ENCODE assay signal across 21 mouse cellular contexts in the genomic region with DNA sequence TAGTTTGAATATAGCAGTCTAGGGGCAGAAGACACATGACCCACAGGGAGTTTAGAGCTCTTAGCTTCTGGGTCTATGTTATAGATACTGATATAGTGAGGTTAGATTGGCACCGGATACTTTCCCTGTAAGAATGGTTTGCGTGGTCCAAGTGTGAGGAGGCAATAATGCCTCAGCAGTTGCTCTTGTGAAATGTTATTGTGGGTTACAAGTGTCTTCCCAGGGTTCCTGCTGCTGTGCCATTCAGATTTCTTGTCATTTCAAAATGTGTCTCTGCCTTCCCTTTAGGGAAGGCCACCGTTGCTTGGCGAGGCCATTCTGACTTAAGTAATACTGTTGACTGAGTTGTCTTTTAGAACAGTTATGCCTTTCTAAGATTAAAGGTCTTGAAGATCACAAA.
A peak's percentile ranks its signal among the peaks of the same experiment; 100 is the strongest.
DNase-seq lines count a peak whose midpoint lies in the region; ATAC-seq lines count a peak whose summit lies in the region.
"Had no signal": no experiment of that assay in that cellular context is flagged by ENCODE, and none has a peak within 500 bp of the region (broad histone marks: within the 10 kb centered on the region; RNA-seq: fewer than 3 reads in every experiment).

No protein-coding gene starts in this region.

- DNase-seq in 416B (ENCODE audit: low read depth): peak; percentile 44
- peak; percentile 10 for DNase-seq in adipocyte (ENCODE audit: low spot score)
- no peak for DNase-seq in thymus, postnatal 0 days (ENCODE audit: low spot score)
- no peak for DNase-seq in urinary bladder, postnatal 10 days (ENCODE audit: low spot score)
- DNase-seq: adrenal gland, postnatal 14 days; cerebellum, adult 11-12 months; cerebellum, adult 9-11 months; embryo, embryonic 11 days; gastrocnemius, postnatal 36 days; heart, adult 2 months; heart, postnatal 14 days had no signal

- peak overlapping the region; percentile 8; the same call in 1 of the 2 replicates for H3K27ac ChIP-seq in liver, embryonic 16.5 days (ENCODE audit: low read length)
- no peak overlapping the region for H3K27ac ChIP-seq in kidney, embryonic 14.5 days (ENCODE audit: low read depth, low read length)
- H3K27ac ChIP-seq: embryonic facial prominence, embryonic 15.5 days; forebrain, embryonic 15.5 days; heart, adult 2 months; heart, embryonic 15.5 days; hindbrain, embryonic 13.5 days; hindbrain, postnatal 0 days had no signal

- H3K27me3 ChIP-seq in liver, embryonic 16.5 days (ENCODE audit: control insufficient read depth, insufficient read depth, low read depth, low read length): no peaks in the 10 kb centered on the region
- H3K27me3 ChIP-seq in kidney, embryonic 14.5 days (ENCODE audit: control insufficient read depth, insufficient read depth, low read length): no peaks in the 10 kb centered on the region
- H3K27me3 ChIP-seq: embryonic facial prominence, embryonic 15.5 days; forebrain, embryonic 15.5 days; heart, embryonic 15.5 days; hindbrain, embryonic 13.5 days had no signal

- peaks cover 5% of the 10 kb centered on the region for H3K4me1 ChIP-seq in liver, embryonic 16.5 days (ENCODE audit: control insufficient read depth, low read depth, low read length)
- H3K4me1 ChIP-seq in kidney, embryonic 14.5 days (ENCODE audit: control insufficient read depth, insufficient read depth, low read length): no peaks in the 10 kb centered on the region
- H3K4me1 ChIP-seq: forebrain, embryonic 15.5 days; heart, embryonic 15.5 days had no signal

- H3K4me3 ChIP-seq in liver, embryonic 16.5 days (ENCODE audit: low read depth, low read length): no peak overlapping the region
- no peak overlapping the region for H3K4me3 ChIP-seq in kidney, embryonic 14.5 days (ENCODE audit: low read length)
- H3K4me3 ChIP-seq: embryonic facial prominence, embryonic 15.5 days; erythroblast, embryonic 14.5 days; forebrain, embryonic 15.5 days; heart, adult 2 months; heart, embryonic 15.5 days; hindbrain, embryonic 13.5 days had no signal

- WGBS in liver, embryonic 16.5 days (ENCODE audit: insufficient replicate concordance): 69% methylated on average over 4 of the region's 4 CpGs
- WGBS in kidney, embryonic 14.5 days: 97% methylated on average over 4 of the region's 4 CpGs

- no peak overlapping the region for H3K4me2 ChIP-seq in liver, embryonic 16.5 days (ENCODE audit: low read depth, low read length)
- H3K4me2 ChIP-seq in kidney, embryonic 14.5 days (replicated peaks; ENCODE audit: low read depth, low read length): no peak overlapping the region
- H3K4me2 ChIP-seq: embryonic facial prominence, embryonic 15.5 days; forebrain, embryonic 15.5 days; heart, embryonic 11.5 days; heart, embryonic 15.5 days; hindbrain, embryonic 13.5 days had no signal

- ATAC-seq in granulocyte monocyte progenitor cell, adult 5-6 weeks (replicated peaks; ENCODE audit: poor library complexity, severe bottlenecking): peak; percentile 78
- ATAC-seq in liver, embryonic 16.5 days (ENCODE audit: low read depth): no peak
- ATAC-seq in kidney, embryonic 14.5 days (ENCODE audit: low FRiP score, low TSS enrichment): no peak
- ATAC-seq: forebrain, embryonic 15.5 days; hindbrain, postnatal 0 days had no signal

- no peak overlapping the region for H3K9ac ChIP-seq in liver, embryonic 16.5 days (ENCODE audit: low read depth, low read length)
- no peak overlapping the region for H3K9ac ChIP-seq in kidney, embryonic 14.5 days (ENCODE audit: low read depth, low read length)
- H3K9ac ChIP-seq: embryonic facial prominence, embryonic 15.5 days; forebrain, embryonic 15.5 days; heart, embryonic 15.5 days; hindbrain, embryonic 13.5 days had no signal

- no peaks in the 10 kb centered on the region for H3K36me3 ChIP-seq in liver, embryonic 16.5 days (ENCODE audit: control insufficient read depth, insufficient read depth)
- H3K36me3 ChIP-seq in kidney, embryonic 14.5 days (ENCODE audit: control insufficient read depth, insufficient read depth, low read length): peaks cover 5% of the 10 kb centered on the region; the same call in 1 of the 2 replicates
- H3K36me3 ChIP-seq: embryonic facial prominence, embryonic 15.5 days; heart, embryonic 15.5 days had no signal

- no peaks in the 10 kb centered on the region for H3K9me3 ChIP-seq in liver, embryonic 16.5 days (replicated peaks; ENCODE audit: control insufficient read depth, low read length)
- H3K9me3 ChIP-seq in kidney, embryonic 14.5 days (ENCODE audit: control insufficient read depth, low read length): no peaks in the 10 kb centered on the region
- H3K9me3 ChIP-seq: embryonic facial prominence, embryonic 15.5 days; forebrain, embryonic 15.5 days; heart, embryonic 15.5 days; hindbrain, embryonic 13.5 days had no signal

Comparison
In these comparisons a context has a peak if more than half of its experiments do, and no peak if none do; other contexts are left out.
1. DNase-seq: peak in 416B (single experiment) and adipocyte (single experiment); none in thymus, postnatal 0 days (single experiment) and urinary bladder, postnatal 10 days (single experiment).